Mouse (Mus musculus): ENCODE measurements around the gene Cdkl4.
A peak's percentile ranks its signal among the peaks of the same experiment; 100 is the strongest.

Gene Cdkl4

GRCm38 (mm10) chr17:80510459-80510855 lies 67.2 kb downstream of the Cdkl4 start:
- no peak for DNase-seq

DNA sequence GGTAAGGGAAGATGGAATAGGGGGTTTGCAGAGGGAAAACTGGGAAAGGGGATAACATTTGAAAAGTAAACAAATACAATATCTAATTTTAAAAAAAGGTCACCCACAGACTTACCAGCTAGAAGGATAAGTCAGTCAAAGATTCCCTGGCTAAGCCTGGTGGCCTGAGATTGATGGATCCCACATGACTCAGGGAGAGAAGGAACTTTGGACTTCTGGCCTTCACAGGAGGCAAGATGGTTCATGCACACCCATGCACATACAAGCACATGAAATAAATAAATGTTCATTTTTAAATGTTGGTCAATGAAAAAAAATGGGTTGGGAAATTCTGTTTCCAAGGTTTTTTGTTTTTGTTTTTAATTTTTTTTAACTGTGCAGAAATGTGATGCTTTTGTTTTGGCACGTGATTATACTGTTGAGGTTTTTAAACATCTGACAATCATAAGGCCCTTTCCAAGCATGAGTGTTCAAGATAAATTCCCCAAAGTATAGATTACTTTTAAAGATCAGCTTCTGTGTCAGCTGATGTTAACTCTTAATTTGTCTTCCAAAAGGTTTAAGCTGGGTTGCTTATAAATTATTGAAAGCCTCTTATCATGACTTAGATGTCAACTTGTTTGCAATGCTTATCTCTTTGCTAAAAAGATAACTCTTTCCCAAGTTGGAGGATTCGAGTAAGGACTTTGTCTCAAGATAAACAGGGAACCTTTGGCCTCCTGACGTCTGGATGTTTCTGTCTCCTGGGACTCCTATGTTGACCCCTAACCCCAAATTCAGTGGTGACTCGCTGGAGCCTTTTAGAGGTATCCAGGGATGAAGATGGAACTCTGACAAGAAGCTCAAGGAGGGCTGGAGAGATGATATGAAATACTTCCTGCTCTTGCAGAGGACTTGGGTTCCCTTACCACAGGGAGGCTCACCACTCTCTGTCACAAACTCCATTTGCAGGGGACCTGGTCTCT lies 67.8 kb downstream of the Cdkl4 start:
- no peak for DNase-seq

DNA sequence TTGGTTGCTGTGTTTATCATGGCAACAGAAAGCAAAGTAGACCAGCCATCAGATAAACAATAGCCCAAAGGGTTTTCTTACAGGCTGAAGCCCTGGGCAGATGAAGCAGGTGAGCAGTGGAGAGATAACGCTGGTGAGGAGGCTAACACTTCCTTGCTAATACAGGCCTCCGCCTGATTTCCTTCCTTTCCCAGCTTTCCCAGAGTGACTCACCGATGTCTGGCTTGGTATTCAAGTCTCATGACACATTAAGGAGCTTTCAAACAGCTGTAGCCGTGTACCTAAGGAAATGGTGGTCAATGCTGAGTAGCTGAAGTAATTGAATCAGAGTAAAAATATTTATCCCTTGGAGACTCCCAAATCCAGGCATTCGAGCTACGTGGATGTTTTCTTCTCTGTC lies 71.8 kb downstream of the Cdkl4 start:
- no peak for DNase-seq

GRCm38 (mm10) chr17:80505342-80505741 lies 72.3 kb downstream of the Cdkl4 start:
- no peak for DNase-seq

DNA sequence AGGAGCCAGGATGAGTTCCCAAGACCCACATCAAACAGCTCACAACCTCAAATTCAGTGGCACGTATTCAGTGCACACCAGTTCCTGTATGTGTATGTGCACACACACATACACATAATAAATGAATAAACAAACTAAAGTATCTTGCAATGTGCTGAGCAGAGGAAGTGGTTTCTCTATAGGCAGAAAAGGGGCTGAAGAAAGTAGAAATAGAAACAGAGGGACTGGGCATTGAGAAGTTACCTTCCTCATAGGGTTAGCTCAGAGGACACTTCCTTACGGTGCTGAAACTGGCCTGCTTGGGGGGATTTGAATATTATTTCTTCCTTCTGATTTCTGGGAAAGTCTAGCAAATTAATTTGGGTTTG lies 75.8 kb downstream of the Cdkl4 start:
- no peak for DNase-seq

DNA sequence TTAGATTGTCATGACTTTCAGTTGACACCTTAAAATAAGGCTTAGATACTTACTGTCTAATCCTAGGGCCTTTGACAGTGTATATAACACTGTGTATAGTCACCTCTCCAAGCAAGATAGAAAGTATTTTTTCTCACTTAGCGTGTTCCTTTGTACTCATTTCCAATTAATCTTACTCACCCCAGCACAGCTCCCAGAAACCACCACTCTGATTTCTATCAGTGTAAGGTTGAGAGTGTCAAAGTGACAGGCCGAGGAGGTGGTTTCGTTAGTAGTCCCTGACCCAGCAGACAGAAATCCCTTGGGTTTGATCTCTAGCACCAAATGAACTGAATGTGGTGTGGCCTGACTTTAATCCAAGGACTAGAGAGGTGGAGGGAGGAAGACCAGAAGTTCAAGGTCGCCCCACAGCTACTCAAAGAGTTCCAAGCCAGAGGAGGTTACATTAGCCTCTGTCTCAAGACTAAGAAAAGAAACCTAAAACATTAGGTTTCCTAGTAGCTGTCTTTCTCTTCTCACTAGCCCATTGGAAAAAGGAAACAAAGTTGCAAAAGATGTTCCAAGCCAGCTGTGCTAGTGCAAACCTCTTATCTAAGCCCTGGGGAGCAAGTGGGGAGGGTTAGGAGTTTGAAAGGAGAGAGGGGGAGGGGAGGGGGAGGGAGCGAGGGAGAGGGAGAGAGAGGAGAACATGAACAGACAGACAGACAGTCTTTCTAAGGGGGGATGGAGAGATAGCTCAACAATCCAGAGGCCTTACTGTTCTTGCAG lies 76.4 kb downstream of the Cdkl4 start:
- DNase-seq: no peak

DNA sequence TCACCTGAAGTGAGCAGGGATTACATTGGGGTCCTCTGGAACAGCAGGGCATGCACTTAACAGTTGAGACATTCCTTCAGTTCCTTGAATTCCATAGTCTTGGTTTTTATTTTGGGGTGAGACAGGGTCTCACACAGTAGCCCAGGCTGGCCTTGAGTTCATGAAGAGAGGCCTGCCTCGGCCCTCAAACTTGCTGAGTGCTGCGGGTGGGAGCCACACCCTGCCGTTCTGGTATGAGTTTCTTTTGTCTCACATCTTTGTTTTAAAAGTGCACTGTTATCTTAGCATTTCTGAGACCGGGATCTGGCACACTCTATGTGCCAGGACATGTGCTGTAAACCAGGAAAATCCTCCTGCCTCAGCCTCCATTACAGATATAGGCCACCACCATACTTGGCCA lies 77.6 kb downstream of the Cdkl4 start:
- DNase-seq: no peak

DNA sequence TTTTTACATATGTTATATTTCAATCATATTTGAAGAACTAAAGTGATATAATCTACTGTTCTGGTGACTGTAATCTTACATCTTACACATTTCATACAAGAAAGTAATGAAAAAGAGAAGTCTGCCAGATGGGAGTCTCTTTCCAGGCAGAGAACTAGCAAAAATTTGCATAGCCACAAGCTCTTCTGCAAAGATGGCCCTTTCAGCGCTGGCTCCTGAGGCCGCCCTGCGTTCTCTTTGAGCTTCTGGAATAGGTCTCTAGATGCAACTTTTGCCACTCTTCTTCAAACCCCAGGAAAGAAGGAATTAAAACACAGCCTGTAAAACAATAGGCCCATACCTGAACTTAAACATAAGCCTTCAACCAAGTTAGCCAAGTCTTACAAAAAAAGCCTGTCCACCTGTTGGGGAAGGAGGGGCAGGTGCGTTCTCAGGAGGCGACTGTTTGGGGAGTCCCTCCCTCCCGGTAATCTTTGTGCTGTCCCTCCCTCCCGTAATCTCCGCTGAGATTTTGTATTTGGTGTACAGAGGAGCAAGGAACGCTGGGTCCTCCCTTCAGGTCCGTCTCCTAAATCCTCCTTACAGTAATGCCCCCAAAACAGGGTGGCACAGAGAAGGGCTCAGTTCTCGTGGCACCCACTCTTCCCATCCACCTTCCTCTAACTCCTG lies 78.9 kb downstream of the Cdkl4 start:
- DNase-seq: no peak

DNA sequence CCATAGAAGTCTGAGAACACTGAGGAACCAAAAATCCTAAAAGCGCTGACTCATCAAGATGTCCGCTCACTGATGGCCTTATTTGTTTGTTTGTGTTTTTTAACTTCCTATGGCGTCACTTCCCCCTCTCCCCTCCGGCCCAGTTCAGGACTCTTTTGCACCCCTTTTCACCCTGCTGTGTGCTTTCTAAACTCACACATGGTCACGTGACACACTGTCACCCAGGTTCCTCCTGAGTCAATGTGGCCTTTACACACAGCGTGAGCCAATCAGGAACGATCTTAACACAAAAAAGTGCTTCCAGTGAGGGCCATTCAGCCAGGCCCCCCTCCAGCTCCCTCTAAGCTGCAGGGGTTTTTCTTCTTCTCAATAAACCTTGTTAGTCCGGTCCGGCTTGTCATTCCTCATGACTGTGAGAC lies 80.4 kb downstream of the Cdkl4 start:
- no peak for DNase-seq

- DNase-seq: no peak
These were observed 80.9 kb downstream of the Cdkl4 start for GRCm38 (mm10) chr17:80496607-80497170.

- no peak for DNase-seq
These were observed 81.4 kb downstream of the Cdkl4 start for GRCm38 (mm10) chr17:80496185-80496584.

- DNase-seq: no peak
These were observed 83.7 kb downstream of the Cdkl4 start for GRCm38 (mm10) chr17:80493891-80494290.

GRCm38 (mm10) chr17:80492811-80493210 lies 84.8 kb downstream of the Cdkl4 start:
- DNase-seq: no peak

- no peak for DNase-seq
These were observed 85.3 kb downstream of the Cdkl4 start for GRCm38 (mm10) chr17:80492274-80492673.

- DNase-seq: no peak
These were observed 87.4 kb downstream of the Cdkl4 start for GRCm38 (mm10) chr17:80490166-80490565.

- no peak for DNase-seq
These were observed 88.7 kb downstream of the Cdkl4 start for GRCm38 (mm10) chr17:80488918-80489317.

DNA sequence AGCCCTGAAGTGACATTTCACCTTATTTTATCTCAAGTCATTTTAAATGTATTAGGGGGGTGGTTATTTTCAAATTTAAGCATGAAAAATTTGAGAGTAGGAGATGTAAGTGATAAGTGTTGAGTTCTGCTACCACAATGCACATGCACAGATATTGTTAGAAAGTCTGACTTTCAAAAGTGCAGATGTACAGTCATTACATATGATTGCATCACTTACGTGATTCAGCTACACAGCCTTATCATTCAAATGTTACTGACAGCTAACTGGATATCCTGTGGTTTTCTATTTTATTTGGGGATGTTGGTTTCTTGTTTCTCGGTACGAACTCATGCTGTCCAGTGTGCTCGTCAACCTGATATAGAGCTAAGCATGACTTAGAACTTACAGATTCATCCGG lies 92.5 kb downstream of the Cdkl4 start:
- no peak for DNase-seq

DNA sequence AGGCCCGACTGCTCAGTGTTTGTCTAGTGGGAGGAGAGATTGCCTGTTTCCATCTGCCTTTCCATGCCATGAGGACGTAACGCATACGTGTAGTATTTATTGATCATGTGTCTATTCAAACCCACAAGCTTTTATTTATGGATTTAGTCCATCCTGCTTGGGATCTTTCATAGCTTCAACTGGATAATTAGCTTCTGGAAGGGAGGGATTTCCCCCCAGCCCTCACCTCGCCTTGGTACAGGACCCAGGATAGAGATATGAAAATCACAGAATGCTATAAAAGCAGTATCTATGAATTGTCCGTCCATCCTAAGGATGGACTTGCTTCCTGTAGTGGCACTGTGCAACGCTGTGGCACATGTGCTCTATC lies 96.8 kb downstream of the Cdkl4 start:
- DNase-seq: peak; percentile 3

DNA sequence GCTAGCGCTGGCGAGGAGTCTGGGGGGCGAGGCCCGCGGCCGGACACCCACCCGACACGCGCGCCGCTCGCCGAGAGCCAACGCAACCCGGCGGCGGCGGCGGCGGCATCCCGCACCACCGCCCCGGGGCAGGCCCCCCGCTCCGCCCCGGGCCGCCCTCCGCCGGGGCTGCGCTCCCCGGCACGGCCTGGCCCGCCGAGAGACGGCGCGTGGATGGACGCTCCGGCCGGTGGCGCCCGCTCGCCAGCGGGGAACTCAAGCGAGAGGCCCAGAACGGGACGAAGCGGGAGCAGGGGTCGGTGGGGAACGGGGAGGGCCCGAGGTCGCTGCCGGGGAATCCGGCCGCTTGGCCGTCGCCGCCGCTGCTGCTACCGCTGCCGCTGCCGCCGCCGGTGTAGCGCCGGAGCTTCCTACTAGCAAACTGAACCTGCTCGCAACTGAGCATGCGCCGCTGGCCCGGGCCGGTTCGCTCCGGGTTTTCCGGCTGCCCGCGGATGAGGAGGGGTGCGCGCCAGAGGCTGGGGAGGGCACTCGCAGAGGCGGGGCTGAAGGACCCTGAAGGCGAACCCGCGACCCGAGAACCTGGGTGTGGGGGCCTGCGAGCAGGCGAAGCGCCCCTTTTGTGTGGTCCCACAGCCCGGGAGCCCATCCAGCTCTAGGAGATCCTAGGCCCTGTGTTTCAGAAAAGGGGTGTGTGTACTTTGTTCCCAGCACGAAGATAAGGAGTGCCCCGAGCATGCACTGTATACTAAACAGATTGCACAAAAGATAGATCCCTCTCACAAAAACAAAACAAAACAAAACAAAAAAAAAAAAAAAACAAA lies 97.4 kb downstream of the Cdkl4 start, which contains the start of gene Sos1:
Sos1 (minus strand) TSS at position 423 of the 824 bp plus-strand sequence.
- peak; percentile 98 for DNase-seq

GRCm38 (mm10) chr17:80479295-80480030 lies 98.2 kb downstream of the Cdkl4 start:
- DNase-seq: peak; percentile 51

GRCm38 (mm10) chr17:80477679-80478078 lies 99.9 kb downstream of the Cdkl4 start:
- DNase-seq: no peak

All from right cerebral cortex, postnatal 4 days (tissue).